Mouse (Mus musculus): Measurements from ENCODE around the gene Zfp609. TPM values are rescaled to one million over a fixed set of nuclear protein-coding genes. Genes with fewer than 3 reads are reported as not detected.

The Zfp609 gene
- total and polyA plus RNA-seq, 2 experiments from 2014 or later: 5.0 to 9.8 TPM

GRCm38 (mm10) chr9:65702286-65702685 is 125.1 kb downstream of the Zfp609 start:
- Histone ChIP-seq H3K9ac (no peak overlapping the region), H3K36me3 (ENCODE audit: insufficient read depth) (peaks cover 44% of the 10 kb centered on the region), H3K4me3 (ENCODE audit: low read depth, low read length) (no peak overlapping the region), H3K27ac (ENCODE audit: low read depth, low read length) (no peak overlapping the region), H3K27me3 (ENCODE audit: insufficient read depth, low read length) (no peaks in the 10 kb centered on the region), H3K9me3 (ENCODE audit: low read length) (no peaks in the 10 kb centered on the region), H3K4me2 (ENCODE audit: low read depth) (no peak overlapping the region), H3K4me1 (ENCODE audit: insufficient read depth) (no peaks in the 10 kb centered on the region)
- TF ChIP-seq CTCF (IDR thresholded peaks at IDR 0.05; ENCODE audit: low read depth): no peak
- ATAC-seq (no peak), DNase-seq (no peak)
- 92% methylated on average over 9 of the region's 9 CpGs for WGBS

GRCm38 (mm10) chr9:65700504-65700903 is 126.9 kb downstream of the Zfp609 start:
- Histone ChIP-seq H3K4me3 (ENCODE audit: low read depth, low read length) (no peak overlapping the region), H3K27ac (ENCODE audit: low read depth, low read length) (no peak overlapping the region), H3K4me2 (ENCODE audit: low read depth) (no peak overlapping the region), H3K9ac (no peak overlapping the region), H3K4me1 (ENCODE audit: insufficient read depth) (no peaks in the 10 kb centered on the region), H3K9me3 (ENCODE audit: low read length) (no peaks in the 10 kb centered on the region), H3K36me3 (ENCODE audit: insufficient read depth) (peaks cover 49% of the 10 kb centered on the region), H3K27me3 (ENCODE audit: insufficient read depth, low read length) (no peaks in the 10 kb centered on the region)
- DNase-seq (no peak), ATAC-seq (no peak)
- no peak for TF ChIP-seq CTCF (IDR thresholded peaks at IDR 0.05; ENCODE audit: low read depth)
- WGBS: 80% methylated on average over 6 of the region's 6 CpGs

GRCm38 (mm10) chr9:65697992-65698391 is 129.4 kb downstream of the Zfp609 start:
- DNase-seq: no peak

GRCm38 (mm10) chr9:65697356-65697755 is 130.0 kb downstream of the Zfp609 start:
- 84% methylated on average over 7 of the region's 7 CpGs for WGBS
- Histone ChIP-seq H3K9me3 (ENCODE audit: low read length) (no peaks in the 10 kb centered on the region), H3K9ac (no peak overlapping the region), H3K36me3 (ENCODE audit: insufficient read depth) (peaks cover 45% of the 10 kb centered on the region), H3K4me2 (ENCODE audit: low read depth) (no peak overlapping the region), H3K4me1 (ENCODE audit: insufficient read depth) (no peaks in the 10 kb centered on the region), H3K4me3 (ENCODE audit: low read depth, low read length) (no peak overlapping the region), H3K27me3 (ENCODE audit: insufficient read depth, low read length) (no peaks in the 10 kb centered on the region), H3K27ac (ENCODE audit: low read depth, low read length) (no peak overlapping the region)
- ATAC-seq (no peak), DNase-seq (no peak)
- TF ChIP-seq CTCF (IDR thresholded peaks at IDR 0.05; ENCODE audit: low read depth): no peak

More at GRCm38 (mm10) chr9:65697992-65698391, 129.4 kb downstream of the Zfp609 start:
- no peak for TF ChIP-seq CTCF (IDR thresholded peaks at IDR 0.05; ENCODE audit: low read depth)
- no peak overlapping the region for H3K9ac ChIP-seq
- no peak overlapping the region for H3K4me3 ChIP-seq (ENCODE audit: low read depth, low read length)
- no peaks in the 10 kb centered on the region for H3K9me3 ChIP-seq (ENCODE audit: low read length)
- no peaks in the 10 kb centered on the region for H3K27me3 ChIP-seq (ENCODE audit: insufficient read depth, low read length)
- peaks cover 48% of the 10 kb centered on the region for H3K36me3 ChIP-seq (ENCODE audit: insufficient read depth)
- H3K4me1 ChIP-seq (ENCODE audit: insufficient read depth): no peaks in the 10 kb centered on the region
- no peak overlapping the region for H3K27ac ChIP-seq (ENCODE audit: low read depth, low read length)
- no peak overlapping the region for H3K4me2 ChIP-seq (ENCODE audit: low read depth)
- ATAC-seq: no peak

- no peaks in the 10 kb centered on the region for H3K27me3 ChIP-seq (ENCODE audit: insufficient read depth, low read length)
- peaks cover 45% of the 10 kb centered on the region for H3K36me3 ChIP-seq (ENCODE audit: insufficient read depth)
- ATAC-seq (no peak), DNase-seq (peak; percentile 31)
- no peak overlapping the region for H3K4me2 ChIP-seq (ENCODE audit: low read depth)
- no peak overlapping the region for H3K9ac ChIP-seq
- TF ChIP-seq CTCF (IDR thresholded peaks at IDR 0.05; ENCODE audit: low read depth): no peak
- no peak overlapping the region for H3K4me3 ChIP-seq (ENCODE audit: low read depth, low read length)
- no peaks in the 10 kb centered on the region for H3K4me1 ChIP-seq (ENCODE audit: insufficient read depth)
- no peaks in the 10 kb centered on the region for H3K9me3 ChIP-seq (ENCODE audit: low read length)
- H3K27ac ChIP-seq (ENCODE audit: low read depth, low read length): peak overlapping the region; percentile 43; the same call in 1 of the 2 replicates
These were observed 131.0 kb downstream of the Zfp609 start for GRCm38 (mm10) chr9:65696337-65696736.

- peak; percentile 77 for ATAC-seq
- H3K27me3 ChIP-seq (ENCODE audit: insufficient read depth, low read length): no peaks in the 10 kb centered on the region
- H3K4me3 ChIP-seq (ENCODE audit: low read depth, low read length): no peak overlapping the region
- no peaks in the 10 kb centered on the region for H3K4me1 ChIP-seq (ENCODE audit: insufficient read depth)
- no peaks in the 10 kb centered on the region for H3K9me3 ChIP-seq (ENCODE audit: low read length)
- WGBS: 26% methylated on average over 3 of the region's 3 CpGs
- H3K27ac ChIP-seq (ENCODE audit: low read depth, low read length): 0 out of 2 replicates have a peak overlapping the region, but pooled peaks have one; percentile 24
- peak; percentile 86 for DNase-seq
- H3K36me3 ChIP-seq (ENCODE audit: insufficient read depth): peaks cover 47% of the 10 kb centered on the region
- no peak overlapping the region for H3K4me2 ChIP-seq (ENCODE audit: low read depth)
- TF ChIP-seq CTCF (IDR thresholded peaks at IDR 0.05; ENCODE audit: low read depth): peak; percentile 86
- no peak overlapping the region for H3K9ac ChIP-seq
These were observed 131.7 kb downstream of the Zfp609 start for GRCm38 (mm10) chr9:65695646-65696045.

GRCm38 (mm10) chr9:65692959-65693603 is 134.3 kb downstream of the Zfp609 start:
- Histone ChIP-seq H3K9ac (no peak overlapping the region), H3K4me2 (ENCODE audit: low read depth) (no peak overlapping the region), H3K4me3 (ENCODE audit: low read depth, low read length) (no peak overlapping the region), H3K36me3 (ENCODE audit: insufficient read depth) (peaks cover 44% of the 10 kb centered on the region), H3K9me3 (ENCODE audit: low read length) (no peaks in the 10 kb centered on the region), H3K27ac (ENCODE audit: low read depth, low read length) (peak overlapping the region; percentile 50; the same call in 1 of the 2 replicates), H3K4me1 (ENCODE audit: insufficient read depth) (no peaks in the 10 kb centered on the region), H3K27me3 (ENCODE audit: insufficient read depth, low read length) (no peaks in the 10 kb centered on the region)
- no peak for ATAC-seq
- no peak for TF ChIP-seq CTCF (IDR thresholded peaks at IDR 0.05; ENCODE audit: low read depth)
- DNase-seq: no peak
- 29% methylated on average over 5 of the region's 5 CpGs for WGBS

All from forebrain, postnatal 0 days (tissue).